Mouse (Mus musculus): ENCODE data around the gene F10.

Gene F10

DNA sequence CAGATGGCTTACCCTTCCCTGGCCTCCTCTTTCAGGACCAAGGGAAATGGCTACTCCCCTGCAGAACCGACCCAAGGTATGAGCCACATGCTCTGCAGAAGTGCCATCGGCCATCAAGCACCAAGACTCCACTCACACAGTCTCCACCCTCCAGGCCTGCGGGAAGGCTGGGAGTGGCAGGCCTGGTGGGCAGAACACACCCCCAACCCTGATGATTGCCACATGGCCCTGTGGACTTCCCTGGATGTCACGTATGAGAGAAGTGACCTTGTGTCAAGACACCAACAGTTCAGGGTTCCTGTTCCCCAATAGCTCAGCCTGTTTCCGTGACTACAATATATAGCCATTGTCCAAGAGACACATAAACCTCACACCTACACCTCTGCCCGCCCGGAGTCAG, at the start of gene F10:
Gene F10 (plus strand): TSS at position 294 of the 400 bp plus-strand sequence.
- ATAC-seq (ENCODE audit: low TSS enrichment): no peak

DNA sequence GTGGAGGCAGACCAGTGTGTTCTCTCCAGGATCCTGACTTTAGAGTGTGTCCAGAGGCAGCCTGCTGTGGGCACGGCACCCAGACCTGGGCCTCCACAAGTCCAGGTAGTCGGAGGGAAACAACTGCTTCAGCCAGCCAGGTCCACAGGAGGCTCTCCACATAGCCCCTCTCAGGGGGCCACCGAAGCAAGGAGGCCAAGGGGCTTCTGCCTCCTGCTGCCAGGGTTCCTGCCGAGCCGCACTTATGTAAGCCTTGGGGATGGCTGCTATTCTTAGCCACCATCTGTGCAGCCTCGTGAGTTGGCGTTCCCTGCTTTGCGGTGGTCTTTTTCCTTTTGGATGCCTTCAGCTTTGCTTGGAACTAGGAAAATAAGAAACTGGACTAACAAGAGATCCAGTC, 49.5 kb upstream of the F10 start:
- ATAC-seq (ENCODE audit: low TSS enrichment): no peak

DNA sequence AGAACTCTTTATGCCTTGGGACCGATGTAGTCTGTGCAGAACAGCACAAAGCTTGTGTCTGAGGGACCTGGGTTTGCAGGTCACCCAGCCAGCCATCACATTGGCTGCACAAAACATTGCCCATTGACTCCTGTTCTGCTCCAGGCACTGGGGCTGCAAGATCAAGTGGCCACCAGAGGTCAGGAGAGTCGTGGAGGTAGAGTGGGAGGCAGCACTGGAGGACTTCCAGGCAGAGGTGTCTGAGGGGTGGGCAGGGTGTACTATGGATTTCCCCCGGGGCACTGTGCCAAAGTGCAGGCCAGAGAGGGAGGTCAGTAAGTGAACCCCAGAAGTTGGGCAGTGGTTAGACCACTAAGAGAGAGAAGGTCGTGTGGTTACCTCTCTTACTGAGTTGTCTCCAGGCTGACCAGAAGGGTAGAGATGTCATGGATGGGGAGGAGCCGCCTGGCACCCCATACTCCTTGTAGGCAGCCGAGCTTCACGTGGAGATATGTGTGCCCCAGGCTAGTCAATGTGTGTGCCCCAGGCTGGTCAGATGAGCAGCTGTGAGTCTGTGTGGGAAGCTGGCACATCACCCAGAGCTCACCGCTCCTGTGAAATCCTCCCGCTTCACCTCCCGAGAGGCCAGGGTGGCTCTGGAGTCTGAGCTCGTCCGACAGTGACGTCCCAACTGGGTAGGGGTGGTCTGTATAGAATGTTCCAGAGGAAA, 48.2 kb upstream of the F10 start:
- no peak for ATAC-seq (ENCODE audit: low TSS enrichment)

DNA sequence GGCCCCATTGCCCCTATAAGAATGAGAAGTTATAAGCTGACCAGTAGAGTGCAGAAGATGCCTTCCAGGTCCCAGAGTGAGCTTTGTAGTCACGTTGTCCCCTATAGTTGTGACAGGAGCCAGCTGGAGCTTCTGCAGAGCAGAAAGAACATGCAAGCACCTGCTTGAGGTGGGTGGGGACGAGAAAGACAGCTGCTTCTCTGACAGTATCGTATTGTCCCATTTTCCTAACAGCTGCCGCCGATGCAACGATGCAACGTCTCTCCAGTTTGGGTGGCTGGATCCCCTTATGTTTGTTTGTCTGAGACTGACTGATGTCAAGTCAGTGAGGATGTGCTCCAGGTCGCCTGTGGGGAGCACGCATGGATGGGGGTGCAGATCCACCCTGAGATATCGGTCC, 45.7 kb upstream of the F10 start:
- ATAC-seq (ENCODE audit: low TSS enrichment): no peak

DNA sequence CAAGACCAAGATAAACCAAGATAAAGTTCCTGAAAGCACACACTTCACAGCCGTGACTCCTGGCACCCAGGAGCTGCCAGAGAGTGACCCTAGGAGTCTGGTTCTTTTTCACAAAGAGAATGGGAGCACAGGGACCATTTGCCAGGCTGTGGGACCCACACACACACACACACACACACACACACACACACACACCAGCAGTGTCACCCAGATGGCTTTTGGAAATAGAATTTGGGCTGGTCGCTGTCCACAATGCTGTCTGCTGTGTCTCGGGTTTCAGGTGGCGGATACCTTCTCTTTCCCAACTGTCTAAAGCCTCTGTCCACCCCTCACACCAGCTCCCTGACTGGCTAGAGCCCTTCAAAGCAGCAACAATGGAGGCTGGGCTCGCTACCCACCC, 42.6 kb upstream of the F10 start:
- no peak for ATAC-seq (ENCODE audit: low TSS enrichment)

DNA sequence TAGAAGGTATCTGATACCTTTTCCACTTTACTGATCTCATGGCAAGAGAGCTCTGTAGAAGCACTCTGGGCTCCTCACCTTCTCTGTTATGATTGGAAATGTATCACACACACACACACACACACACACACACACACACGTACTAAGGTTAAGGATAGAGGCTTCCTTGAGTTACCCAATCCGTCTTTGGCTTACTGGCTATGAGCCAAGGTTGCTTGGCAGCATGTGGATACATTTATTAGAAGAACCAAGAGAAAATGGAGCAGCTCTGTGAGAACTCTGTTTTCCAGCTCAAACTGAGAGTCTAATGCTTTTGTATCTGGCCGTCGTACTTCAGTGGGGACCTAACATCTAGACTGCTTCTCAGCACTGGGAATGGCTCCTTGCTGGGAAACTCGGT, 41.6 kb upstream of the F10 start:
- no peak for ATAC-seq (ENCODE audit: low TSS enrichment)

DNA sequence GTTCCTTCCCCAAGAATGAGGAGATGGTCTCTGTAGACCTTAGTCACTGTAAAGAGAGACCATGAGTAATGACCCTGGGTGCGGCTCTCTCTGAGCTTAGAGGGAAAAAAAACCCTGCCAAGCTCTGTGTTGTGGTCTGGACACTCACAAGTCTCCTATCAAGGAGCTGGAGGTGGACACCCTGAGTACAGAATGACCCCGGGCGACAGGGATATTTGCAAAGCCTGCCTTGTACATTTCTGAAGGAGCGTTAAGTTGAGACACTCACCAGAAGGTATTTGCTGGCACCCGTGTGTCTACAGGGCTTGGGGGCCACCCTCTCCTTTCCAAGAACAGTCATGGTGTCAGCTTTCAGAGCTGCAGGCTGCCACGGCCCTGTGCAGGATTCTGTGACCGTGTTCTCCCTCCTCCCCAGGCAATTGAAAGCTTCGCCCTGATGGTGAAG, 40.3 kb upstream of the F10 start:
- no peak for ATAC-seq (ENCODE audit: low TSS enrichment)

DNA sequence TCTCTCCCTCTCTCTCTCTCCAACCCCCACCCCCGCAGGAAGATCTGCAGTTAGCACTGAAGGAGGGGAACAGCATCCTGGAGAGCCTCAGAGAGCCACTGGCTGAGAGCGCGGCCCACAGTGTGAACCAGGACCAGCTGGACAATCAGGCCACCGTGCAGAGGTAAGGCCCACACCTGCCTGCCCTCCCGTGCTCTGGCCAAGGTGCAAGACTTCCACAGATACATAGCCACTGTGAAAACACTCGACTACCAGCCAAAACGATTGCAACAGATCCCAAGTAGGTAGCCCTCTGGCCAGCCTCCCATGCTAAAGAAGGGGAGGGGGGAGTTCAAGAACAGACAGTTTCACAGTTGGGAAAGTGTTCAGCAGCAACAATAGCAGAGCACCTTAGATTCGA, 38.8 kb upstream of the F10 start:
- no peak for ATAC-seq (ENCODE audit: low TSS enrichment)

DNA sequence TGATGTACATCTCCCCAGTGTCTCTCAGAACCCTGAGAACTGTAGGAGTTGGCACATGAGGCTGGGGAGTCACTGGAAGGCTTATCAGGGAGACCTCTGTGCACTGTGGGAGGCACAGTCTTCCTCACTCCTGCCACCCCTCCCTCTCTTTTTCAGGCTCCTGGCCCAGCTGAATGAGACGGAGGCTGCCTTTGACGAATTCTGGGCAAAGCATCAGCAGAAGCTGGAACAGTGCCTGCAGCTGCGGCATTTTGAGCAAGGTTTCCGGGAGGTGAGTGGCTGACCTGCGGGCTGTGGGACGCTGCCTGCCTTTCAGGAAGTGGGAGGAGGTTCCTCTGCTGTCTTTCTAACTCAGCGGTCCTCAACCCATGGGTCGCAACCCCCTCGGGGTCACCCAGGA, 37.3 kb upstream of the F10 start:
- 0 out of 2 replicates have a peak, but pooled peaks have one; percentile 25 for ATAC-seq (ENCODE audit: low TSS enrichment)

DNA sequence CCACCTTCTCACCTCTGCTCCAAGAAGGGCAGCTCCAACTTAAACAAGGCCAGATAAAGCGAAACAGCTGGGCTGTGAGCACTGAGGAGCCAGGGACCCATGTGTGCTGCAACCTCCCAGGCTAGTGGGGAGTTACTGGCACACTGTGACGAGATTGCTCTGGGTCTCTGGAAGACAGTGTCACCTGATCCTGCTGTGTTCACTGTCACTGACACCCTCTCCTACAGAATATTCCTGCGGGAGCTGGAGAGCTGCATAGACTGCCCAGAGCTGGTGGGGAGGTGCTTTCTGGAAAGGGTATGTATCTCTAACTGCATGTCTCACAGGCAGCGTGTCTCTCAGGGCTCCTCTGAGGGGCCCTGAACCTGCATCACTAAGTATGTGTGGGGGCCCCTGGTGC, 29.6 kb upstream of the F10 start:
- no peak for ATAC-seq (ENCODE audit: low TSS enrichment)

DNA sequence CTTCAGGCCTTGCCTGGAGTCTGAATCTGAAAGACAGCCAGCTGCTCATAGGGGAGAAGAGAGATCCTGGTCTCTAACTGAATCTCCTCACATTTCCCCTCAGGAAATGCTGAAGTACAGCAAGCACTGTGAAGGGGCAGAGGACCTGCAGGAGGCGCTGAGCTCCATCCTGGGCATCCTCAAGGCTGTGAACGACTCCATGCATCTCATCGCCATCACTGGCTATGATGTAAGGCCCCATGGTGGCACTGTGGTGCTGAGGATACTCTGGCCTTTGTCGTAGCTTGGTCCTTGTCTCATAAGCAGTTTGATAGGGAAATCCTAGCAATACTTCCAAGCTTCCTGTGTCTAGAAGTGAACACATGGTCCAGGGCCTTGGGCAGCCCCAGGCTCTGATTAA, 26.8 kb upstream of the F10 start:
- ATAC-seq (ENCODE audit: low TSS enrichment): no peak

DNA sequence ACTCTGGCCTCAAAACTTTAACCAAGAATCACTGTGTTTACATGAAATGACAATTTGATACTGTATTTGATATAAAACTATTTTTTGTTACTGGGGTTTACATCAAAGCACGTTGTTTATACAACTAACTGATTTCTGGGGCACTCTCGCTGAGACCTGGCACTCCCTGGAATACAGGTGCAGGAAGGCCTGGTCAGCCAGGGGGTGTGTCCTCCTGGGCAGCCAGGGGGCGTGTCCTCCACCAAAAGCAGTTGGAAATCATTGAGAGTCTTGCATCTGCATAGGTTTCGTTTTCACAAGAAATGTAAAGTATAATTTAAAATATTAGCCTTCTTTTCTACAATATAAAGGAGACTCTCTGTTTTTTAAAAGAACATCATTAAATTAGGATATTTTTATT, 17.5 kb upstream of the F10 start:
- no peak for ATAC-seq (ENCODE audit: low TSS enrichment)

DNA sequence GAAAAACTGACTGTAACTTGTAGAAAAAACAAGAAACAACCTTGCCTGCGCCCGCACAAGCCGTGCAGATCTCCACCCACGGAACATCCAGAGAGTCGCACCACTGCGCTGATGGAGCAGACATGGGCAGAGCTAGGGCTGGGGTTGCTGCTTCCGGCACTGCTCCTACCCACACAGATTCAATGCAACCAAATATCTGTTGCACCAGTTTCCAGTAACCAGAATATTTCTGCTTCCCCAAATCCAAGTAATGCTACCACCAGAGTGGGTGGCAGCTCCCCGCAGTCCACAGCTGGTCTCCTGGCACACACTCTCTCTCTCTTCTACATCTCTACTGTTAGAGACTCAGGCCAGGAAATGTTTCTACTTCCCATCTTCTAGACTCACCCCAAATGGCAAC, 15.3 kb upstream of the F10 start:
- ATAC-seq (ENCODE audit: low TSS enrichment): peak; percentile 85

DNA sequence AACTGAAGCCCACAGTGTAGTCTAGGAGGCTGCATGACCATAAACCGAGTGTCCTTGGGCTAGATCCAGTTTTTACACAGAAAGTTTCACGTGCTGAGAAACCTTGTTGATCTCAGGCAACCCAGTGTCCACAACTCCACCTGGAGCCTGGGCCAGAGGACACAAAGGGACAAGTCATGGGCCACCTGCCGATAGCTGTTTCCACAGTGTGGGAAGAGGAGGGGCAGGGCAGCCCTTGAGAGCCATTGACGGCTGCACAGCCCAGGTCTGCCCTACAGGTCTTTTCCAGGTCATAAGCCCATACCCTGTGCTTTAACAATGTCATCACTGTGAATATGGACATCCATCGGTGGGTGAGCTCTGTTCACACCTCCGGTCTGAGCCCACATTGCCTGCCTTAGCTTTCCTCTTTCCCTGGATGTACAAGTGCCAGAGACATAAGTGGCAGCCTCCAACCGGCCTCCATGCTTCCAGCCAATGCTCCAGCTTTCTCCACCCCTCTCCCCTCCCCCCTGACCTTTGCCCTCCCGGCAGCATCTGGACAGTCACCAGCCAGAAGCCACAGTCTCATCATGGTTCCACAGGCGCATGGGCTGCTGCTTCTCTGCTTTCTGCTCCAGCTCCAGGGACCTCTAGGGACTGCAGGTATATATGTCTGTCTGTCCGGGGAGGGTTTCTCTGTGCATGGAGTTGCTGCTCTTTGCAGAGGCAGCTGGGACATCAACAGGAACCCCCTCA, 11.5 kb upstream of the F10 start, which contains the start of gene F7:
Gene F7 (plus strand): TSS at position 548 of the 738 bp plus-strand sequence.
- ATAC-seq (ENCODE audit: low TSS enrichment): no peak

DNA sequence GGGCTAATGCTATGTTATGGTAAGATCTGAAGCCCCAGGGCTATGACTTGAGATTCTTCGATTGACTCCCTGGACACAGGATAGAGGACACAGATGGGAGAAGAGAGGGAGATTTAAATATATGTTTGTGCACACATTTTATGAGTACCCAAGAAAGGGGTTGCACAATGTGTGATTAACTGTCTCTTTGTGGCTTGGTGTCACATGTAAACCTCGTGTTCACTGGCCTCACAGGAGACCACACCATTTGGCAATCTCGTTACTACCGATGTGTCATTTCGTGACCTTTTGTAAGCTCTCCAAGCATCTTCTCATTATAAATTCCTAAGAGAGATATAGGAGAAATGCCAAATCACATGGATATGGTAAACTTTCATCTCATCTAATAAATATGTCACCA, 9.5 kb upstream of the F10 start:
- ATAC-seq (ENCODE audit: low TSS enrichment): no peak

DNA sequence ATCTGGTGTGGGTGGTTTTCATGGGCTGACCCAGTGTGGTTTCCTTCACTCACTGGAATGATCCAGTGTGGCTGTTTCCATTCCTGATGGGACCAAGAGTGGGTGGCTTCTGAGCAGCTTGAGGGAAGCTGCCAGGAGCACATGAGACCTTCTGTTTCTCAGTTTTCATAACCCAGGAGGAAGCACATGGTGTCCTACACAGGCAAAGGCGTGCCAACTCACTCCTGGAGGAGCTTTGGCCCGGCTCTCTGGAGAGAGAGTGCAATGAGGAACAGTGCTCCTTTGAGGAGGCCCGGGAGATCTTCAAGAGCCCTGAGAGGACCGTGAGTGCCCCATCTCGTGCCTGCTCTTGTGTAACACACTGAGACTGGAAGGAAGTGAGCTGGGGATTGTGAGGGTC, 8.6 kb upstream of the F10 start:
- ATAC-seq (ENCODE audit: low TSS enrichment): peak; percentile 87

DNA sequence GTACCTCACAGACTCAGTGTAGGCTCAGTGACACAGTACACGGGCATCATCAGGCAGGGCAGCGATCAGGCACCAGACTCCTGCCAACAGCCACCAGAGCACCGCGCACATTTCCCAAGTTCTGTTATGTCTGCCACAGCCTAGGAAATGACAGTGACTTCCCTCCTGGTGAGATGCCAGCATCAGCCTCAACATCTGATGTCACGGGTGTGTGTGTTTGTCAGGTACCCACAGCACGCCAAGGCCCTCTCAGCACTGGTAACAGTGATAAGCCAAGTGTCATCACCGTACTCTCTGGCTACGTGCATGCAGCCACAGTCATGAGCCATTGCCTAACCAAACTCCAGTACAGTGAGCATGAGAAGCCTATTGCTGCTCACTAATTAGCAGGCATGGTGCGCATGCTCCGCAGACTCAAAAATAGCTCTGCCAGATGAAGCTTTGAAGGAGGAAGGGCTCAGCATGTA, 729 bp upstream of the F10 start:
- ATAC-seq (ENCODE audit: low TSS enrichment): peak; percentile 89

DNA sequence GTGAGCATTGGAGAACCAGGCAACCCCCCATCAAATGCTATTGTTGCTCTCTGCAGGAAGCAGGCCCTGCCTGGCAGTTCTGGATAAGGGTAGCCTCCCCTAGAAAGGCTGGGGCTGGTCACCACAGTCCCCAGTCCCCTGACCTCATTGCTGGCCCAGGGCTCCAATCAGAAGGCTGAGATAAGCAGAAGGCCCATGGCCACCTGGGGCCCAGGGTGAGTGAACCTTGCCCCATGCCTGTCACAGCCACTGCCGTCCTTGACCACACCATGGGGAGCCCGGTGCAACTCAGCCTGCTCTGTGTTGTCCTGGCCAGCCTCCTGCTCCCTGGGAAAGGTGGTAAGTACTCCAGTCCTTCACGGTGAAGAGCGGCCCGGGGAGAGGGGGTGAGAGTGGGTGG, 461 bp downstream of the F10 start:
- ATAC-seq (ENCODE audit: low TSS enrichment): no peak

DNA sequence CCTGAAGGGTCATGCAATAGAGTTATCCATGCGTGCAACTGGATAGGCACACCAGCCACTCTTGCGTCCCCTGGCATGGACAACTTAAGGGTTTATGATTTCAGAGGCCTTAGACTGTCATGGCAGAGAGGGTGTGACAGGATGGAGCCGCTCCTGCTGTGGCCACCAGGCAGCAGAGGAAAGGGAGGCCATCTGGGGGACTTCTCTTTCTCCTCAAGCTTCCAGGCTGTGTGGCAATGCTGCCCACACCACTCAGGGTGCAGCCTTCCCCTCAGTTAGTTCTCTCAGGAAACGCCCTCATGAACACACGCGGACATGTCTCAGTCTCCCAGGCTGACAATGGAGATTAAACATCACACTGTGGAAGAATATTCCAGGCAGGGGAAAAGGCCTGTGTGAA, 1.9 kb downstream of the F10 start:
- ATAC-seq (ENCODE audit: low TSS enrichment): no peak

DNA sequence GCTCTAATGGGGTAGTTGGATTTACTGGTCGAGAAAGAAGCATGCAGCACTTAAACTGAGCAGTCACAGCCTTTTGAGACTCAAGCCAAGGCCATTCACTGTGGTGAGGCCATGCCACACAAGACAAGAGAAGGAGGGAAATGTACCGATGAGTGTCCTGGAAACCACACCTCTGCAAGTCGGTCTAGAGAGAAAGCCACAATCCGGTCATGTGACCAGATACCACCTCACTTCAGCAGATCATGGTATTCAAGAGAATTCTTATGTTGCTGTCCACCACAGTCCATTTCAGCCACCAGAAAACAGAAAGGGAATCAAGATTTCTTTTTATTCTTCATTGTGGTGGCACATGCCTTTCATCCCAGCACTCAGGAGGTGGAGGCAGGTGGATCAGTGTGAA, 4.4 kb downstream of the F10 start:
- no peak for ATAC-seq (ENCODE audit: low TSS enrichment)

DNA sequence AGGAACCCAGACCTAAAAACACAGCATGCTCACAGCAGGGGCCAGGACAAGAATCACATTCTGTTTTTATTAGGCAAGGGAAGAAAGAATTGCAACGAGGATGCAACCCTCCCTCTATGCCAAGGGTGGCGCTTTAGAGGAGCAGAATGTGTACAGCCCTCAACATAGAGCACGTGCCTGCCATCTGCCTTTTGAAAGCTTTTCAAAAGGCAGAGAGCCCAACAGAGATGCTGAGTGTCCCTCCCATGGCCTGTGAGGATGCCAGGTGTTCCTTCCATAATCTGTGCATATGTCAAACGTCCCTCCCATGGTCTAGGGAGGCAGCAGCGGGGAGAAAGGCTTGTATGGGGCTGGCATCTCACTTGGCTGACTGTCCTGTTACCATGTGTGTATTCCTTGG, 10.5 kb downstream of the F10 start:
- no peak for ATAC-seq (ENCODE audit: low TSS enrichment)

DNA sequence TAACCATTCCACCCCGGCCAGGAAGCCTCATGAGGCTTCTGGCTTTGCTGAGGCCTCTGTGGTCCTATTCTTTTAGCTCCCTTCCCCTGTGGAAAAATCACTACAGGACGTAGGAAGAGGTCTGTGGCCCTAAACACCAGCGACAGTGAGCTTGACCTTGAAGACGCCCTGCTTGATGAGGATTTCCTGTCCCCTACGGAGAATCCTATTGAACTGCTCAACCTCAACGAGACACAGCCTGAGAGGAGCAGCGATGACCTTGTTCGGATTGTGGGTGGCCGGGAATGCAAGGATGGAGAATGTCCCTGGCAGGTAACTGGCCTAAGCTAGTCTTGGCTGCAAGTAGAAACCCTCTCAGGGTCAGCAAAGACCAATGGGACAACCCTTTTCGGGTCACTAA, 13.4 kb downstream of the F10 start:
- ATAC-seq (ENCODE audit: low TSS enrichment): no peak

DNA sequence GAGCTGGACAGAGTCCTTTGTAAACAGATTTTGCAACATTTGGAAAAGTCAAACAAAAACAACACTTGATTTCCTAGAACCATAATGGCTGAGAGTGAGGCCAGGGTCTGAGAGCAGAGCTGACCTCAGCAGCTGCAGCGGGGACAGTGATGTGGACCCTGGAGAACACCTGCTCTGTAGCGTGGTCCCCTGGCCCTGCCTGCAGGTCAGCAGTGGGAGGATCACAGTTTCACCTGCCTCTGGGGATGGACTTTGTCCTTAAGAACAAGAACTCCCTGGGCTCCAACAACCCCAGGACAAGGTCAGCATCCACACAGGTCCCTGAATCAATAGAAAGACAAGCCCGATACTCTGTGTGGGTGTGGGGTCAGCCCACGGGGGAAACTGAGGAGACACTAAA, 20.2 kb downstream of the F10 start:
- ATAC-seq (ENCODE audit: low TSS enrichment): no peak
